Mouse (Mus musculus): Measurements from ENCODE around the gene Gdap1l1. TPM values are rescaled to one million over a fixed set of nuclear protein-coding genes. Genes with fewer than 3 reads are reported as not detected.
"Not testable (repeated sequence)": the region's sequence is repeated elsewhere in the genome, so short reads cannot be mapped to it uniquely, and the experiment has no call there.

Gdap1l1 gene
- total RNA-seq, 2 experiments from 2014 or later, result 95.2 to 95.5 TPM

DNA sequence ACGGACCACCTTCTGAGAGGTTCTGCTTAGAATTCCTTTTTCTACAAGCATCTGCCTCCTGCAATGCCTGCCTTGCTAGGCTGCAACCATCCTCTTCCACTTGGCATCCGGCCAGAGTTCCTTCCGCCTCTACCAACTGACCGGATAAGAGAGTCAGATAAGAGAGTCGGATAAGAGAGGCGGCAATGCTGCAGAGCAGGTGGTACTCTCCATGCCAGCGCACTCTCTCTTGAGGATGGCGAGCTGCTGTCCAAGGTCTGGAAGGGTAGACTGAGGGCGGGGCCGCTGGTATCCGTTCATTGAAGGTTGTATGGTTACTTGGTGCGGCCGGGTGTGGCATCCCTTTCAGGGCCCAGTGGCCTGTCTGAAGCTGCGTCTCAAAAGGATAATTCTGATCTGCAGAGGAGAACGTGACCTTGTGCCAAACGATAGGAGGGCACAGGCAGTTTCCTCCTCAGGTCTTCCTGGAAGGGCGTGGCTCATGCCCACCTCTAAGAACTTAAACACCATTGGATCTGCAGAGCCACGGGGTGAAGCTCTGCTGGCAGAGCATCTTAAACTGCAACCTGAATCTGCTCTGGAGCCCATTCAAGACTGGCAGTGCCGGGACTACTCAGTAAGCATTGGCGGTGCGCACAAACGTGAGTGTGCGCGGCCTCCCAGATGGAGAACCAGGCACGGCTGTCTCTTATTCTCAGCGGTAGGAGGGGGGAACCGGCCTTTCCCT, 20.4 kb downstream of the Gdap1l1 start:
- intact Hi-C loops (cut with DNase I), result no loop called here
- DNase-seq (ENCODE audit: extremely low spot score in 1 of 2, low spot score in 2 of 2), result no peak

- intact Hi-C loops (cut with DNase I), result no loop called here
- DNase-seq (ENCODE audit: extremely low spot score in 1 of 2, low spot score in 2 of 2), result no peak
Observed at GRCm38 (mm10) chr2:163459380-163459779, 21.1 kb downstream of the Gdap1l1 start.

- intact Hi-C loops (cut with DNase I), result no loop called here
- DNase-seq (ENCODE audit: extremely low spot score in 1 of 2, low spot score in 2 of 2), result no peak
Observed at GRCm38 (mm10) chr2:163460622-163461021, 22.3 kb downstream of the Gdap1l1 start.

DNA sequence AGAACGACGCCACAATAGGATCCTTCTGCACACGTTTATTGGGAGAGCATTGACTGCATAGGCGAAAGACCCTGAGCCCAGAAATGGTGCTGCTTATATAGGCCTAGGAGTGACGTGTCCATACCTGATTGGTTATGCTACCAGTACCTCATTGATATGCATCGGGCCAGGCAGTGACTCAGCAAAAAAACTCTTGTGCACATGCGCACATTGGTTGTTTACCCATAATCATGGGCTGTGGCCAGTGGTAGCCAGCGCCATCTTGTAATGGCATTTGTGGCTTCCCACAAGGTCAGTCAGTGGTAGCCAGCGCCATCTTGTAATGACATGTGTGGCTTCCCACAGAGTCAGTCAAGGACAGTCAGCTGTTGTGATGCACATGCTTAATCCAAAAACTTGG, 23.0 kb downstream of the Gdap1l1 start:
- DNase-seq (ENCODE audit: extremely low spot score in 1 of 2, low spot score in 2 of 2); intact Hi-C loops (cut with DNase I): not testable (repeated sequence)

- intact Hi-C loops (cut with DNase I), result no loop called here
- no peak for DNase-seq (ENCODE audit: extremely low spot score in 1 of 2, low spot score in 2 of 2)
Observed at GRCm38 (mm10) chr2:163462386-163462785, 24.1 kb downstream of the Gdap1l1 start.

DNA sequence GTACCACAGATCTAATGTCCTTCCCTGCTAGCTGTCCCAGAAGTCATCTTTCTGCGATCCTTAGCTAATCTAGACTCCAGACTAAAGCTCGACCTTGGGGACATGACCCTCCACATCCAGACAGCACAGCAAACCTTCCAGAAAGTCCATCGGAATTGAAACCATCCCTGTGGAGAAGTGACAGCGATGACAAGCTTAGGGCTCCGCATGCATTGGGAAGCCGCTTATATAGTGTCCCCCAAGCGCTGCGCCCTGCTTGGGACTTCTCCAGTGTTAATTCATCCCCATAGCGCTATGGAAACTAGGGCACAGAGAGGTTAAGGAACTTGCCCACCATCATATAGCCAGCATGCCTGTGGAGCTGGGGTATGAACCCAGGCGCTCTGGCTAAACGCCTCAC, 24.5 kb downstream of the Gdap1l1 start:
- no peak for DNase-seq (ENCODE audit: extremely low spot score in 1 of 2, low spot score in 2 of 2)
- intact Hi-C loops (cut with DNase I), result no loop called here

DNA sequence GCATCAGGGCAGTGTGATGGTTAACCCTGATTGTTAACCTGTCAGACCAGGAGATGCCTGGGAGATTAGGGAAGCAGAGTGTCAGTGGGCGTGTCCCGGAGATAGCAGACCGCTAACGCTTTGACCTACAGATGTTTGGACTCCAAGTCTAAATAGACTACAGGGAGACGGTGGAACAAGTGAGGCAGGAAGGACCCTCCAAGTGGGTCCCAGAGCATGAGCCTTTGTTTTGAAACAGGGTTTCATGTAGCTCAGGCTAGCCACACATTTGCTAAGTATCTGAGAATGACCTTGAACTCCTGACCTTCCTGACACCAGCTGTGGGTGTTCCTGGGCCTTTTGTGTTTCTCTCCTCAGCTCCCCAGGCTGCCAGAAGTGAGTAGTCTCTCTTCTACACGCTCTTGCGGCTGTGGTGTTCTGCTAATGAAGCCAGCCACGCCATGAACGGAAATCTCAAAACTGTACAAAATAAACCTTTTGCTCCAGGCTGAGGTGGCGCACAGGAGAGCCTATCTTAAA, 25.0 kb downstream of the Gdap1l1 start:
- no peak for DNase-seq (ENCODE audit: extremely low spot score in 1 of 2, low spot score in 2 of 2)
- intact Hi-C loops (cut with DNase I), result no loop called here

DNA sequence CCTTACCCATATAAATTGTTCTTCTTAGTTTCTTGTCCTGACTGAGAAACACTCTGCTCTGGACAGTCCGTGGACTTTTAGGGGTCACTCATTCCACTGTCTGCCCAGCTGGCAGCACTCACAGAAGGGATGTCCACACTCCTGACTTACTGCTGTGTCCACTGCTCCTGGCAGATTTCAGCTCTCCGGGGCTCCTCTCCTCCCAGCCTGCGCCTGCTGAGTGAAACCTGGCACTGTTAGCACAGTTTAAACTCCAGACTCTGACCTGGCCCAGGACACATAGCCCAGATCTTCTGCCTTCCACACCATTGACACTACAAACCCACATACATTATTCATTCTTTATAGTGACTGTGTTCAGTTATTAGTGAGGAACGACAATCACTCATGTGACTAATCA, 25.7 kb downstream of the Gdap1l1 start:
- intact Hi-C loops (cut with DNase I), result no loop called here
- no peak for DNase-seq (ENCODE audit: extremely low spot score in 1 of 2, low spot score in 2 of 2)

GRCm38 (mm10) chr2:163464562-163464961, 26.3 kb downstream of the Gdap1l1 start:
- intact Hi-C loops (cut with DNase I), result no loop called here

DNA sequence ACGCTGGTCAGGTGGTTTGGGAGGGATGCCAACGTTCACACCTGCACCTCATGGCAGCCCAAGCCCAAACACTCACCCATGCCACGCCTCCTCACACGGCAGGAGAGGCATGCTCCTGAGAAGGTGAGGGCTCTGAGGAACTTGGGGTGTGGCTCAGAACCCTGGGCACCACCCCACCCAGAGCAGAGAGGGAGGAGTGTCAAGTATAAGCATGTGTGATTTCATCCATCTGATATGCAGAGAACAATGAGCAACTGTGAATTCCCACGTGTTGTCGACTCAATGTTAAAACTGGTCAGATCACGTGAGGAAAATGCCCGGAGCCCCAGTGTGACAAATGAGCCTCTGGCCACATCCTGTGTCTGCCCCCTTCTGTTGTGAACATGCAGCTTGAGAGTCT, 28.5 kb downstream of the Gdap1l1 start:
- intact Hi-C loops (cut with DNase I), result no loop called here
- no peak for DNase-seq (ENCODE audit: extremely low spot score in 1 of 2, low spot score in 2 of 2)

More at GRCm38 (mm10) chr2:163464562-163464961, 26.3 kb downstream of the Gdap1l1 start:
- no peak for DNase-seq (ENCODE audit: extremely low spot score in 1 of 2, low spot score in 2 of 2)

- intact Hi-C loops (cut with DNase I), result no loop called here
- no peak for DNase-seq (ENCODE audit: extremely low spot score in 1 of 2, low spot score in 2 of 2)
Observed at GRCm38 (mm10) chr2:163467585-163467984, 29.3 kb downstream of the Gdap1l1 start.

GRCm38 (mm10) chr2:163468866-163469265, 30.6 kb downstream of the Gdap1l1 start:
- intact Hi-C loops (cut with DNase I), result no loop called here
- DNase-seq (ENCODE audit: extremely low spot score in 1 of 2, low spot score in 2 of 2), result no peak

GRCm38 (mm10) chr2:163469711-163470110, 31.4 kb downstream of the Gdap1l1 start:
- DNase-seq (ENCODE audit: extremely low spot score in 1 of 2, low spot score in 2 of 2), result no peak
- intact Hi-C loops (cut with DNase I), result no loop called here

- intact Hi-C loops (cut with DNase I), result no loop called here
- DNase-seq (ENCODE audit: extremely low spot score in 1 of 2, low spot score in 2 of 2), result no peak
Observed at GRCm38 (mm10) chr2:163471136-163471535, 32.9 kb downstream of the Gdap1l1 start.

DNA sequence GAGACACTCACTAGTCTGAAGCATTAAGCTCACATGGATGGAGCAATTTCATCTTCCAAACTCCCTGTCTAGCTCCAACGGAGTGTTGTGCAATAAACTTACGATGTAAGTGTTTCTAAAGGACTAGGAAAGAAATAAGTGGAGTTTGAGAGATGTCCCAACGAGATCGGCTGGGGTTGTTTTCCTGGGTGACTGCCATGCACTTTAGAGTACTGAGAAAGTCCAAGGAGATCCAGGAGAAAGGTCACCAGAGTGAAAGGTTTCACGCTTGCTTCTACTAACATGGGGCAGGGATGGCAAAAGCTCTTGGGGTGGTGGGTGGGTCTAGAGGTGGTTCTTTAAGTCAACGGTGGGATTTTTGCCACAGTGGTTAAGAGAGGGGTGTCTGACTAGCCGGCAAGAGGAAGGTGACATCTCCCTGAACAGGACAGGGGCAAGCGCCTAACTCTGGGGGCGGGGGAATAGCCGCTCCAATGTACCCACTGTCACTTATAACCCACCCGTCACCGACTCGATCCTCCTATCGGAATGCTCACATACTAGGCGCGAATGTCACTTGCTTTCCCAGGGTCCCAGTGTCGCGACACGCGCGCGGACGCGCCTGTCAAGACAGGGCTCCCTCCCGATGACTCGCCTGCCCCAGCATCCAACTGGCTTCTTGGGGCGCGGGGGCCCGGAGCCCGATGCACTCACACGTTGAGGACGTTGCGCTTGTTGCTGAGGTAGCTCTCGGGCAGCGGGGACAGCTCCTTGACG, 33.6 kb downstream of the Gdap1l1 start:
- intact Hi-C loops (cut with DNase I), result no loop called here

GRCm38 (mm10) chr2:163472466-163472851, 34.2 kb downstream of the Gdap1l1 start, which contains the start of gene Fitm2:
Gene Fitm2 (minus strand): TSS chr2:163472629.
- peak; percentile 95 to 96 for DNase-seq (ENCODE audit: extremely low spot score in 1 of 2, low spot score in 2 of 2)
- intact Hi-C loops (cut with DNase I), result no loop called here

More for the DNA sequence above, 33.6 kb downstream of the Gdap1l1 start:
- no peak for DNase-seq (ENCODE audit: extremely low spot score in 1 of 2, low spot score in 2 of 2)

GRCm38 (mm10) chr2:163480191-163480825, 42.0 kb downstream of the Gdap1l1 start:
- intact Hi-C loops (cut with DNase I), result no loop called here
- no peak for DNase-seq (ENCODE audit: extremely low spot score in 1 of 2, low spot score in 2 of 2)

- intact Hi-C loops (cut with DNase I), result no loop called here
- DNase-seq (ENCODE audit: extremely low spot score in 1 of 2, low spot score in 2 of 2), result peak in 1 of 2 experiments; percentile 50
Observed at GRCm38 (mm10) chr2:163481539-163482029, 43.3 kb downstream of the Gdap1l1 start.

- no peak for DNase-seq (ENCODE audit: extremely low spot score in 1 of 2, low spot score in 2 of 2)
- intact Hi-C loops (cut with DNase I), result no loop called here
Observed at GRCm38 (mm10) chr2:163487360-163487759, 49.1 kb downstream of the Gdap1l1 start.
